Mouse (Mus musculus): ENCODE measurements around the gene Ceacam14.

The Ceacam14 gene

GRCm38 (mm10) chr7:17812333-17812732 lies at the start of gene Ceacam14:
Gene Ceacam14 (plus strand): TSS chr7:17812633.
- DNase-seq (ENCODE audit: extremely low spot score, low spot score), result no peak
